Mouse (Mus musculus) CH12.LX (cell line): ENCODE data around the gene Plekhh3. TPM values are rescaled to one million over a fixed set of nuclear protein-coding genes. Genes with fewer than 3 reads are reported as not detected.

Source experiments
- DNase-seq: peaks from one replicate; pipeline ENCODE4 v3.0.0-alpha.2; 2013; ENCODE audit errors: extremely low read depth
- H3K27ac ChIP-seq: 2 replicates; pipeline ENCODE4 v1.5.1; 2012; ENCODE audit warnings: low read depth, mild to moderate bottlenecking, control low read depth, moderate library complexity; ENCODE audit not compliant: insufficient read depth
- H3K27me3 ChIP-seq: replicated peaks from 2 replicates; pipeline ENCODE3; 2012; ENCODE audit warnings: inconsistent platforms
- H3K36me3 ChIP-seq, 2 experiments: replicated peaks in 1 of 2; 2 replicates each; pipeline versions ENCODE3 to v1.6.1; 2012; ENCODE audit warnings: inconsistent platforms in 1 of 2, low read length in 1 of 2, mild to moderate bottlenecking in 1 of 2, mixed read lengths in 1 of 2, moderate library complexity in 1 of 2; ENCODE audit not compliant: control insufficient read depth in 1 of 2, insufficient read depth in 1 of 2
- H3K4me1 ChIP-seq, 2 experiments: 2 replicates each; pipeline ENCODE4 v1.6.1; 2012; ENCODE audit warnings: inconsistent platforms in 1 of 2, moderate library complexity in 1 of 2; ENCODE audit not compliant: insufficient read depth in 2 of 2, control insufficient read depth in 1 of 2
- H3K4me2 ChIP-seq: 2 replicates; pipeline ENCODE4 v1.6.1; 2012; ENCODE audit warnings: low read depth, mild to moderate bottlenecking, control low read depth; ENCODE audit not compliant: poor library complexity, insufficient read depth, severe bottlenecking
- H3K4me3 ChIP-seq, 3 experiments: fragments of 150-350 bp in 1 of 3; sonication (generic) in 1 of 3; replicated peaks in 1 of 3; 2 replicates each; pipeline versions ENCODE3 to v1.5.1; 2011 to 2012; ENCODE audit warnings: low read depth in 2 of 3, low read length in 2 of 3, mild to moderate bottlenecking in 2 of 3, moderate library complexity in 2 of 3, control low read depth in 1 of 3, improper control_type of control experiment in 1 of 3, inconsistent platforms in 1 of 3, mixed read lengths in 1 of 3; ENCODE audit not compliant: poor library complexity in 1 of 3
- H3K79me2 ChIP-seq: replicated peaks from 2 replicates; pipeline ENCODE4 v1.6.1; 2012; ENCODE audit warnings: mild to moderate bottlenecking, moderate library complexity; ENCODE audit not compliant: control insufficient read depth, poor library complexity, insufficient read depth, severe bottlenecking; ENCODE audit errors: extremely low read depth
- H3K9ac ChIP-seq: 2 replicates; pipeline ENCODE4 v1.6.1; 2012; ENCODE audit warnings: low read depth, mild to moderate bottlenecking, control low read depth, moderate library complexity; ENCODE audit not compliant: insufficient read depth
- H3K9me3 ChIP-seq: replicated peaks from 2 replicates; pipeline ENCODE3; 2012; ENCODE audit warnings: low read length, inconsistent platforms, mixed read lengths
- BHLHE40 ChIP-seq: IDR thresholded peaks from 2 replicates; pipeline ENCODE4 v1.6.1; 2011; ENCODE audit warnings: mild to moderate bottlenecking, low read depth, low read length, improper control_type of control experiment
- CHD2 ChIP-seq: IDR thresholded peaks from 2 replicates; pipeline ENCODE4 v1.6.1; 2011; ENCODE audit warnings: low read length, improper control_type of control experiment
- E2F4 ChIP-seq: IDR thresholded peaks from 2 replicates; pipeline ENCODE4 v1.6.1; 2011; ENCODE audit warnings: low read depth, low read length, improper control_type of control experiment; ENCODE audit not compliant: insufficient replicate concordance
- EP300 ChIP-seq: IDR thresholded peaks from 2 replicates; pipeline ENCODE4 v1.6.1; 2011; ENCODE audit warnings: low read length, improper control_type of control experiment
- ETS1 ChIP-seq: conservative IDR thresholded peaks from 2 replicates; pipeline ENCODE4 v1.6.1; 2012; ENCODE audit warnings: low read depth, mild to moderate bottlenecking, inconsistent platforms, low read length, improper control_type of control experiment, moderate library complexity
- GABPA ChIP-seq: IDR thresholded peaks from 2 replicates; pipeline ENCODE4 v1.6.1; 2012; ENCODE audit warnings: low read depth, low read length, improper control_type of control experiment, inconsistent platforms; ENCODE audit not compliant: insufficient replicate concordance
- HCFC1 ChIP-seq: IDR thresholded peaks from 2 replicates; pipeline ENCODE4 v1.6.1; 2012; ENCODE audit warnings: low read depth, mild to moderate bottlenecking, inconsistent platforms, low read length, improper control_type of control experiment
- IRF4 ChIP-seq: IDR thresholded peaks from 2 replicates; pipeline ENCODE4 v1.6.1; 2014; ENCODE audit warnings: low read depth, mild to moderate bottlenecking, inconsistent platforms, low read length, improper control_type of control experiment
- KAT2A ChIP-seq: IDR thresholded peaks from 2 replicates; pipeline ENCODE4 v1.6.1; 2012; ENCODE audit warnings: low read length, improper control_type of control experiment, inconsistent platforms; ENCODE audit not compliant: insufficient replicate concordance
- MAZ ChIP-seq: IDR thresholded peaks from 2 replicates; pipeline ENCODE4 v1.6.1; 2012; ENCODE audit warnings: low read depth, mild to moderate bottlenecking, inconsistent platforms, low read length, improper control_type of control experiment, moderate library complexity
- MXI1 ChIP-seq: IDR thresholded peaks from 2 replicates; pipeline ENCODE4 v1.6.1; 2011; ENCODE audit warnings: mild to moderate bottlenecking, low read depth, low read length, improper control_type of control experiment
- NELFE ChIP-seq: IDR thresholded peaks from 2 replicates; pipeline ENCODE4 v1.6.1; 2011; ENCODE audit warnings: low read depth, low read length, improper control_type of control experiment
- NRF1 ChIP-seq: IDR thresholded peaks from 2 replicates; pipeline ENCODE4 v1.6.1; 2014; ENCODE audit warnings: low read depth, mild to moderate bottlenecking, inconsistent platforms, low read length, improper control_type of control experiment, moderate library complexity
- SIN3A ChIP-seq: IDR thresholded peaks from 2 replicates; pipeline ENCODE4 v1.6.1; 2012; ENCODE audit warnings: low read length, improper control_type of control experiment, inconsistent platforms
- TBP ChIP-seq: conservative IDR thresholded peaks from 2 replicates; pipeline ENCODE4 v1.6.1; 2011; ENCODE audit warnings: low read depth, low read length, improper control_type of control experiment
- TCF12 ChIP-seq: IDR thresholded peaks from 2 replicates; pipeline ENCODE4 v1.6.1; 2014; ENCODE audit warnings: low read depth, mild to moderate bottlenecking, inconsistent platforms, low read length, improper control_type of control experiment
- USF1 ChIP-seq: IDR thresholded peaks from 2 replicates; pipeline ENCODE4 v1.6.1; 2014; ENCODE audit warnings: low read depth, mild to moderate bottlenecking, inconsistent platforms, low read length, improper control_type of control experiment
- dilution Hi-C: fragments of 300-500 bp; cut with MboI; formaldehyde crosslinking; loops from 2 replicates; pipeline ENCODE4 v1.14.3; 2020; ENCODE audit warnings: low sequenced_read_pairs; ENCODE audit not compliant: extremely low pct_unique_long_range_greater_than_20kb, extremely low pct_ligation_motif_present
- in situ Hi-C: fragments of 300-500 bp; cut with MboI; formaldehyde crosslinking; loops from 3 replicates; pipeline ENCODE4 v1.14.3; 2019; ENCODE audit warnings: low sequenced_read_pairs, low pct_ligation_motif_present, low pct_unique_long_range_greater_than_20kb, mixed read lengths
- polyA plus RNA-seq: library from polyadenylated mRNA; unstranded; fragments of >175 nt; gene quantifications from 2 replicates; pipeline ENCODE4 v1.2.1, GENCODE M21; 2012; ENCODE audit warnings: low read depth; ENCODE audit not compliant: insufficient read length
- total RNA-seq, 2 experiments: library from RNA; depleted of rRNA; stranded (reverse); fragments of 300-350 nt in 1 of 2; fragments of >200 nt in 1 of 2; gene quantifications; 2 replicates each; pipeline ENCODE4 v1.2.3; 2012 to 2014

Gene Plekhh3
- total and polyA plus RNA-seq, 3 experiments, result 2.9 to 20.3 (median 5.0) TPM

GRCm38 (mm10) chr11:101149178-101150105, 21.7 kb downstream of the Plekhh3 start:
- no peak overlapping the region for H3K4me3 ChIP-seq
- no peaks in the 10 kb centered on the region for H3K79me2 ChIP-seq
- H3K4me1 ChIP-seq, result peaks cover 12 to 30% of the 10 kb centered on the region in 2 experiments
- no peak for DNase-seq
- no peak overlapping the region for H3K27ac ChIP-seq
- dilution Hi-C loops, result no loop called here
- no peak overlapping the region for H3K9ac ChIP-seq
- H3K4me2 ChIP-seq, result no peak overlapping the region
- TF ChIP-seq NELFE, result no peak
- no peaks in the 10 kb centered on the region for H3K36me3 ChIP-seq
- in situ Hi-C loops, result no loop called here
- no peaks in the 10 kb centered on the region for H3K9me3 ChIP-seq
- H3K27me3 ChIP-seq, result no peaks in the 10 kb centered on the region

GRCm38 (mm10) chr11:101148751-101149150, 22.4 kb downstream of the Plekhh3 start:
- Histone ChIP-seq H3K4me3 (no peak overlapping the region), H3K9ac (no peak overlapping the region), H3K27me3 (no peaks in the 10 kb centered on the region), H3K79me2 (no peaks in the 10 kb centered on the region), H3K9me3 (no peaks in the 10 kb centered on the region), H3K27ac (no peak overlapping the region), H3K36me3 (no peaks in the 10 kb centered on the region), H3K4me1 (peaks cover 12 to 33% of the 10 kb centered on the region in 2 experiments), H3K4me2 (no peak overlapping the region)
- TF ChIP-seq ETS1, result no peak
- TF ChIP-seq E2F4, result no peak
- no peak for TF ChIP-seq SIN3A
- no peak for TF ChIP-seq TBP
- TF ChIP-seq GABPA, result no peak
- no peak for TF ChIP-seq KAT2A
- TF ChIP-seq USF1, result no peak
- TF ChIP-seq TCF12, result no peak
- no peak for TF ChIP-seq EP300
- TF ChIP-seq NRF1, result no peak
- no peak for TF ChIP-seq BHLHE40
- TF ChIP-seq HCFC1, result no peak
- TF ChIP-seq MAZ, result no peak
- no peak for TF ChIP-seq CHD2
- no peak for TF ChIP-seq IRF4
- no peak for TF ChIP-seq NELFE
- no peak for TF ChIP-seq MXI1
- dilution Hi-C loops (no loop called here), in situ Hi-C loops (no loop called here)
- no peak for DNase-seq
